Mouse (Mus musculus) neural tube, embryonic 15.5 days (tissue): ENCODE measurements around the gene Zfp628. TPM values are rescaled to one million over a fixed set of nuclear protein-coding genes. Genes with fewer than 3 reads are reported as not detected.

Source experiments
- ATAC-seq: fragments of 200-750 bp; cut with Nextera tagmentation; 2 replicates; pipeline ENCODE4 v1.8.0; 2017; ENCODE audit warnings: mild to moderate bottlenecking, moderate TSS enrichment, moderate library complexity; ENCODE audit not compliant: low FRiP score
- H3K27ac ChIP-seq: fragments of 300-500 bp; sonication (generic); replicated peaks from 2 replicates; pipeline ENCODE4 v1.5.1; 2015; ENCODE audit warnings: mild to moderate bottlenecking, inconsistent platforms
- H3K27me3 ChIP-seq: fragments of 300-500 bp; sonication (generic); replicated peaks from 2 replicates; pipeline ENCODE4 v1.6.1; 2015; ENCODE audit warnings: inconsistent platforms
- H3K36me3 ChIP-seq: fragments of 300-500 bp; sonication (generic); 2 replicates; pipeline ENCODE4 v1.6.1; 2015; ENCODE audit warnings: inconsistent platforms
- H3K4me1 ChIP-seq: fragments of 300-500 bp; sonication (generic); 2 replicates; pipeline ENCODE4 v1.6.1; 2015; ENCODE audit warnings: inconsistent platforms
- H3K4me2 ChIP-seq: fragments of 300-500 bp; sonication (generic); 2 replicates; pipeline ENCODE4 v1.6.1; 2015; ENCODE audit warnings: inconsistent platforms, mild to moderate bottlenecking, moderate library complexity
- H3K4me3 ChIP-seq: fragments of 300-500 bp; sonication (generic); replicated peaks from 2 replicates; pipeline ENCODE4 v1.5.1; 2015; ENCODE audit warnings: mild to moderate bottlenecking, inconsistent platforms
- H3K9ac ChIP-seq: fragments of 300-500 bp; sonication (generic); replicated peaks from 2 replicates; pipeline ENCODE4 v1.6.1; 2015; ENCODE audit warnings: mild to moderate bottlenecking, inconsistent platforms
- H3K9me3 ChIP-seq: fragments of 300-500 bp; sonication (generic); replicated peaks from 2 replicates; pipeline ENCODE4 v1.6.1; 2016; ENCODE audit warnings: inconsistent platforms
- WGBS: fragments of 180-500 bp; shearing (Covaris S2); methylation state at CpG from one replicate; pipeline ENCODE4 v1.1.7; 2015; ENCODE audit warnings: mixed read lengths; 5-methylcytosine and 5-hydroxymethylcytosine counted together
- polyA plus RNA-seq: library from polyadenylated mRNA; unstranded; fragments of >200 nt; fragmentation: Nextera tagmentation; extraction: Ambion mirVana; gene quantifications from 2 replicates; pipeline ENCODE4 v1.2.1, GENCODE M21; 2015

Zfp628 gene
- polyA plus RNA-seq, 1 experiment from 2014 or later: 3.1 TPM

DNA sequence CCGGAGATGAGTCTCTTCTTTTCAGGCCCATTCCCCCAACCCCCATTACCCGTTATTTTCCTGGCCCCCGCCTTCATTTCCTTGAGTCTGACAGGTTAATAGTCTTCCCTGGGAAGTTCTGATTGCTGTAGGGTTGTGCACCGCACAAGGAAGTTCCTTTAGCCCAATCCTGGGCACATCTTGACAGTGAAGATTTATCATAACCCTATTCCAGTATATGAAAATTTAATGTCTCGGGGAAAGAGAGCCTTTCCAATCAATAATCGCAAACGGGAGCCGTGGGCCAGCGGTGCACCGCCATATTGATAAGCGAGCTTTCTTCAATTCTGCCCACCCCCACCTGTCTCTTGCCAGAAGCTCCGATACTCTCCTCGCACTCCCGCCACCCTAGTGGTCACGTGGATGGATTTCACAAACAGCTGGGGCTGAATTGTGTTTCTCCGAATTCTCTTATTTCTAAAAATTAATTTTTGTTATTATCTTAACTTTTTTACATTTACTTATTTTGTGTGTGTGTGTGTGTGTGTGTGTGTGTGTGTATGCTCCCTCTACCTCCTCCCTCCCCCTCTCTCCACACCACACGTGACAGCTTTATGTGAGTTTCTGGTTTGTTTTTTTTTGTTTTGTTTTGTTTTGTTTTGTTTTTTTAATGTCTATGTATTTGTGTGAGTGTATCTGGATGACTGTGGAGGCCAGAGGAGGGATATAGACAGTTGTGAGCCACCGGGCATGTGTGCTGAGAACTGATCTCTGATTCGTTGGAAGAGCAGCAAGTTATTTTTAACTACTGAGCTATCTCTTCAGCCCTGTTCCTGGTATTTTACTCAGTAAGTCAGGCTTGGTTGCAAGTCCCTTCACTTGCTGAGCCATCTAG, 15.1 kb upstream of the Zfp628 start:
- no peaks in the 10 kb centered on the region for H3K27me3 ChIP-seq
- 10% methylated on average over 19 of the region's 19 CpGs for WGBS
- ATAC-seq: peak; percentile 84

DNA sequence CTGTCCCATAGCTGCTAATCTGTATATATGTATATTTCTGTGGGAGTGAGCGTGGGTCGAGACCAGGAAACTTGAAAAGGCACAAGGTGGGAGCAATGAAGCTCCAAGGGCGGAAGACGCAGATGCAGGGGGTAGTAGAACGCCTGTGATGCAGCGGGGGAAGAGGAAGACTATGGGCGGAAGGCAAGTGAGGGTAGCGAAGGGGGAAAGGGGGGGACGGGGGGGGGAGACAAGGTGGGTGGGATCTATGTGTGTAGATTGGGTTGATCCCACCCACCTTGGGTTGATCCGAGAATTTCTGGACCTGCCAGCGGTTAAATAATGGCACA, 14.5 kb upstream of the Zfp628 start:
- WGBS: 31% methylated on average over 11 of the region's 11 CpGs
- Histone ChIP-seq H3K27ac (no peak overlapping the region; the same call in 1 of the 2 replicates), H3K9ac (no peak overlapping the region), H3K36me3 (no peaks in the 10 kb centered on the region), H3K9me3 (no peaks in the 10 kb centered on the region), H3K4me2 (peak overlapping the region; percentile 62), H3K27me3 (no peaks in the 10 kb centered on the region), H3K4me3 (peak overlapping the region; percentile 38), H3K4me1 (peaks cover 20% of the 10 kb centered on the region)
- ATAC-seq: no peak

More for the DNA sequence above, 15.1 kb upstream of the Zfp628 start:
- Histone ChIP-seq H3K9me3 (no peaks in the 10 kb centered on the region), H3K27ac (peak overlapping the region; percentile 65), H3K9ac (peak overlapping the region; percentile 29), H3K36me3 (no peaks in the 10 kb centered on the region), H3K4me3 (peak overlapping the region; percentile 38), H3K4me2 (peak overlapping the region; percentile 62), H3K4me1 (peaks cover 20% of the 10 kb centered on the region)

DNA sequence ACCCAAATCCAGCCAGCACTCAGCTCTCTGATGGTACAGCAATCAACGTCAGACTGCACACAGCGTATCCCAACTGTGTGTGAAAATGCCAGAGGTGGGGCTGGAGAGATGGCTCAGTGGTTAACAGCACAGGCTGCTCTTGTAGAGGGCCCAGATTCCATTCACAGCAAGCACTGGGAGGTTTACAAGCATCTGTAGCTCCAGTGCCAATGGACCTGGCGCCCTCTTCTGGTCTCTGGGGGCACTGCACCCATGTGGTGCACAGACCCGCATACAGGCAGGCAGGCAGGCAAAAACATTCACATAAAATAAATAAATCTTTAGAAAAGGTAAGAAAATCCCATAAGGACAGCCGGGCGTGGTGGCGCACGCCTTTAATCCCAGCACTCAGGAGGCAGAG, 13.8 kb upstream of the Zfp628 start:
- ATAC-seq: no peak
- H3K4me3 ChIP-seq: no peak overlapping the region

DNA sequence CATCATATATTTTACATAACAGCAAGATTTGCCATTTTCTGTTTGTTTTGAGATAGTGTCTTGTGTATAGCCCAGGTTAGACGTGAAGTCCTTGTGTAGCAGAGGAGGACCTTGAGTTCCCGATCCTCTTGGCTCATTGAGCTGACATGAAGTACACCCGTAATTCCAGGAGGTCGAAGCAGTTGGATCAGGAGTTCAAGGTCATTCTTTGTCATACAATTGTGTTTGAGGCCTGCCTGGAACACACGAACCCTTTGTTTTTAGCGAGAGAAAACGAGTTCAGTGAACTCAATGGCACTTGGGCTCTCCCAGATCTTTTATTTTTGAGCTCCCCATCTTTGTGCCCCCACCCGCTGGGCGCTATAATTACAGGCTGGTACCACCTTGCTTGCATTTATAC, 12.6 kb upstream of the Zfp628 start:
- H3K4me3 ChIP-seq: no peak overlapping the region
- no peak overlapping the region for H3K27ac ChIP-seq
- 80% methylated on average over 9 of the region's 9 CpGs for WGBS
- H3K4me1 ChIP-seq: peaks cover 20% of the 10 kb centered on the region
- ATAC-seq: no peak
- H3K36me3 ChIP-seq: no peaks in the 10 kb centered on the region
- no peak overlapping the region for H3K4me2 ChIP-seq
- H3K27me3 ChIP-seq: no peaks in the 10 kb centered on the region
- no peaks in the 10 kb centered on the region for H3K9me3 ChIP-seq
- no peak overlapping the region for H3K9ac ChIP-seq

More for the DNA sequence above, 13.8 kb upstream of the Zfp628 start:
- Histone ChIP-seq H3K27ac (no peak overlapping the region), H3K9me3 (no peaks in the 10 kb centered on the region), H3K27me3 (no peaks in the 10 kb centered on the region), H3K4me1 (peaks cover 20% of the 10 kb centered on the region), H3K4me2 (no peak overlapping the region; the same call in 1 of the 2 replicates), H3K9ac (no peak overlapping the region), H3K36me3 (no peaks in the 10 kb centered on the region)
- WGBS: 51% methylated on average over 8 of the region's 8 CpGs

DNA sequence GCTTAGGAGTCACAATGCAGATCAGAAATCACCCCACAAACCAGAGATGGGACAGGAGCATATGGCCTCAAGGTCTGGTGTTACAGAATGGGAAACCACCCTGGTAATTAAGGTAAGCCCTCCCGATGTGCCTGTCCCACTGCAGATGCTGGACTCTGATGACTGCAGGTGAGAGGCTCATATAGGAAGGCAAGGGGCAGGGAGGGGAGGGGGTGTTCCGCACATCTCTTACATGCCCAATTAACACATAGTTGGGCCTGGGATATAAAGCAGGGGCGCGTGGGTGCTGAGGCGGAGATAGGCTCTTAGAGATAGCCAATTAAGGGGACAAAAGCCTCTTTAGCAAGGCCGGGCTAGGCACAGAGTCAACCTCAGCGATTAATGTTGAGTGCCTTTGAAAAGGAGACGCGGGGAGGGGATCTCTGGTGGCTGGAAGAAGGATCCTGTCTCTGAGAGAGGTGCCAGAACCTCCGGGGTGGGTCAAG, 8.5 kb upstream of the Zfp628 start, which contains the start of gene Gm36210:
Gene Gm36210 (minus strand): TSS at position 51 of the 485 bp plus-strand sequence.
- 29% methylated on average over 10 of the region's 10 CpGs for WGBS
- no peak within 1 kb of the TSS for H3K4me3 ChIP-seq
- H3K27ac ChIP-seq: no peak within 1 kb of the TSS
- H3K36me3 ChIP-seq: no peaks in the 10 kb centered on the region
- H3K9ac ChIP-seq: no peak within 1 kb of the TSS
- no peaks in the 10 kb centered on the region for H3K27me3 ChIP-seq
- no peak for ATAC-seq
- no peaks in the 10 kb centered on the region for H3K9me3 ChIP-seq
- no peak within 1 kb of the TSS for H3K4me2 ChIP-seq
- H3K4me1 ChIP-seq: no peaks in the 10 kb centered on the region

DNA sequence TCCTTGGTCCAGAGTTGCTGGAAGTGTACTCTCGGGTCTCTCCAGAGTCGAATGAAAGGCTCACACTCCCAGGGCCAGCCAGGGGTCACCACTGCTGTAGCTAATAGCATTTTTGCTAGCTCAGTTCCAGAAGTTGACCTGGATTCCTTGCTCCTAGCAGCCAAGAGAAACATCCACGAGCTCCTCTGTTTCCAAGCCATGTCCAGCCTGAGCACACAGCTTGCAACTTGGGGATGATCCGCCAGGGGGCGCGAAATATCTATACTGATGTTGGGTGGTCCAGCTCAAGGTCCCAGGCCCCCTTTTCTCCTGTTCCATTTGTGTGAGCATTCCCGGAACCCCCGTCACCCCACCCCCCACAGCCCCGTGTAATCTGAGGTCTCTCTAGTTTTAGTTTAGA, 3.5 kb upstream of the Zfp628 start:
- WGBS: 46% methylated on average over 9 of the region's 9 CpGs
- Histone ChIP-seq H3K4me1 (peaks cover 15% of the 10 kb centered on the region), H3K36me3 (no peaks in the 10 kb centered on the region), H3K9ac (no peak overlapping the region), H3K4me2 (peak overlapping the region; percentile 7; the same call in 1 of the 2 replicates), H3K4me3 (no peak overlapping the region), H3K9me3 (no peaks in the 10 kb centered on the region), H3K27me3 (no peaks in the 10 kb centered on the region), H3K27ac (0 out of 2 replicates have a peak overlapping the region, but pooled peaks have one; percentile 2)
- ATAC-seq: no peak

DNA sequence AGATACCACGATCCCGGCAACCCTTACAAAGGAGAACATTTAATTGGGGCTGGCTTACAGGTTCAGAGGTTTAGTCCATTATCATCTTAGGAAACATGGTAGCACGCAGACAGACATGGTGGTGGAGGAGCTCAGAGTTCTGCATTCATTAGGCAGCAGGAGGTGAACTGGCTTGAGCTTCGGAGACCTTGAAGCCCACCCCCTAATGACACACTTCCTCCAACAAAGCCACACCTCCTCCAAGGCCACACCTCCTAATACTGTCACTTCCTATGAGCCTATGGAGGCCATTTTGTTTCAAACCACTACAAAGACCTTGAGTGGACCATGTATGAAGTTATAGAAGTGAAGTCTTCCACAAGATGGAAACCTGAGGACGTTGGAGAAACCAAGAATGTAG, 2.8 kb upstream of the Zfp628 start:
- Histone ChIP-seq H3K27ac (0 out of 2 replicates have a peak overlapping the region, but pooled peaks have one; percentile 2), H3K4me3 (no peak overlapping the region; the same call in 1 of the 2 replicates), H3K9ac (no peak overlapping the region), H3K4me1 (peaks cover 22% of the 10 kb centered on the region), H3K4me2 (peak overlapping the region; percentile 7; the same call in 1 of the 2 replicates), H3K36me3 (no peaks in the 10 kb centered on the region), H3K9me3 (no peaks in the 10 kb centered on the region), H3K27me3 (no peaks in the 10 kb centered on the region)
- 61% methylated on average over 5 of the region's 5 CpGs for WGBS
- no peak for ATAC-seq

DNA sequence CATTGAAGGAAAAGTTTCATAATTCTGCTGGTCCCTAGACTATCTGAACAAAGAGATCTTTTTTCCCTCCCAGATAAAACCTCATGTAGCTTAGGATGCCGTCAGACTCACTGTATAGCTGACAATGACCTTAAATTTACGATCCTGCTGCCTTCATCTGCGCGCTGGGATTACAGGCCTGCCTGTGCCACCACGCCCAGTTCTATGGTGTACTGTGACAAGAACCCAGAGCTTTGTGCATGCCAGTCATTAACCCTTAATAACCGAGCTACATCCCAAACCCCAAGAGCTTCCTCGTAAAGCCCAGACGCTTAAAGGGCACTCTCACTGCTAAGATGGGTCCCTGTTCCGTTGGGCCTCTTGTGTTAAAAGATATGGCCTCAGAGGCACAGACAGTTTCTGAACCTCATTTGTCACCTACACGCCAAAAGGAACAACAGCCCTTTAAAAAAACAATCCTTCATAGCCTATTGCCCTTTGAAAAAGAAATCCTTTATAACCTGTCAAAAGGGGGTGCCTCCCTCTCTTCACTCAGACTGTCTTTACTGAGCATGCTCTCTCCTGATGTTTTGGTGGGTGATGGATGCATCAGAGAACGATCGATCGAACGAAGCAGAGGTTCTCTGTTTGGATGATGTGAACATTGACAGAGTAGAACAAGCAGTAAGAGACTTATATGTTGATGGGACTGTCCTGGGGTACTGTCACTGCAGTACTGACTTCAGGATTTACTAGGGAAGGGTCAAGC, 826 bp downstream of the Zfp628 start:
- H3K27ac ChIP-seq: peak overlapping the region; percentile 99
- peaks cover 28% of the 10 kb centered on the region for H3K36me3 ChIP-seq
- H3K4me1 ChIP-seq: peaks cover 28% of the 10 kb centered on the region
- H3K9ac ChIP-seq: peak overlapping the region; percentile 85
- H3K9me3 ChIP-seq: no peaks in the 10 kb centered on the region
- peak overlapping the region; percentile 78 for H3K4me2 ChIP-seq
- no peaks in the 10 kb centered on the region for H3K27me3 ChIP-seq
- H3K4me3 ChIP-seq: peak overlapping the region; percentile 72
- peak; percentile 70 for ATAC-seq
- WGBS: 7% methylated on average over 14 of the region's 14 CpGs

DNA sequence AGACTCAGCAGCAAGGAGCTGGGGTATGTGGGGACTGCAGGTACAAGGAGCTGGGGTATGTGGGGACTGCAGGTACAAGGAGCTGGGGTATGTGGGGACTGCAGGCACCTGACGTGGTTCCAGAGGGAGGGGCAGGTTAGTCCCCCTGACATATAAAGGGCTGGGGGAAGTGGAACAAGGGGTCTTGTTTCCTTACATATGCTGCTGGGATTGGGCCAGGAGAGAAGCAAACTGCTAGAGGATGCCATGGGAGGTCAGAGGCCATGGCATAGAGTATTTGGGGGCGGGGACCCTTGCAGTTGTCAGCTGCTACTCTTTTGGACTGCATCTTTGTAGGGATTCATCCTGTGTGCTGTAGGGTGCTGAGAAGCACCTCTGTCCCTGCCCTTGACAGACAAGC, 2.5 kb downstream of the Zfp628 start:
- 0 out of 2 replicates have a peak overlapping the region, but pooled peaks have one; percentile 14 for H3K9ac ChIP-seq
- H3K4me3 ChIP-seq: no peak overlapping the region
- H3K4me1 ChIP-seq: peaks cover 44% of the 10 kb centered on the region
- H3K27me3 ChIP-seq: no peaks in the 10 kb centered on the region
- peak overlapping the region; percentile 99; the same call in 1 of the 2 replicates for H3K27ac ChIP-seq
- H3K4me2 ChIP-seq: no peak overlapping the region
- WGBS: 85% methylated on average over 2 of the region's 2 CpGs
- peaks cover 31% of the 10 kb centered on the region for H3K36me3 ChIP-seq
- H3K9me3 ChIP-seq: no peaks in the 10 kb centered on the region
- ATAC-seq: no peak

DNA sequence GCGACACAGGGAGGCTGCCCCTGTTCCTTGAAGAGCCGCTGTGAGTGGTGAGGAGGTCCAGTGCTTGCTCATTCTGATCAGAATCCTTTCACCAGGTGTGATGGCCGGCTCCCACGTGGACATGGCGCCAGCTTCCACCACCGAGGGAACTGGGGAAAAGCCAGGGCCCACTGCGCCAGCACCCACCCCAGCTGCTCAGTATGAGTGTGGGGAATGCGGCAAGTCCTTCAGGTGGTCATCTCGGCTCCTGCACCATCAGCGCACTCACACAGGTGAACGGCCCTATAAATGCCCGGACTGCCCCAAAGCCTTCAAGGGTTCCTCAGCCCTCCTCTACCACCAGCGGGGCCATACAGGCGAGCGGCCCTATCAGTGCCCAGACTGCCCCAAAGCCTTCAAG, 3.7 kb downstream of the Zfp628 start:
- WGBS: 93% methylated on average over 15 of the region's 15 CpGs
- peaks cover 31% of the 10 kb centered on the region for H3K36me3 ChIP-seq
- ATAC-seq: no peak
- no peak overlapping the region for H3K4me2 ChIP-seq
- no peaks in the 10 kb centered on the region for H3K27me3 ChIP-seq
- no peak overlapping the region for H3K27ac ChIP-seq
- H3K9ac ChIP-seq: no peak overlapping the region
- H3K4me1 ChIP-seq: peaks cover 56% of the 10 kb centered on the region
- no peak overlapping the region for H3K4me3 ChIP-seq
- H3K9me3 ChIP-seq: no peaks in the 10 kb centered on the region

DNA sequence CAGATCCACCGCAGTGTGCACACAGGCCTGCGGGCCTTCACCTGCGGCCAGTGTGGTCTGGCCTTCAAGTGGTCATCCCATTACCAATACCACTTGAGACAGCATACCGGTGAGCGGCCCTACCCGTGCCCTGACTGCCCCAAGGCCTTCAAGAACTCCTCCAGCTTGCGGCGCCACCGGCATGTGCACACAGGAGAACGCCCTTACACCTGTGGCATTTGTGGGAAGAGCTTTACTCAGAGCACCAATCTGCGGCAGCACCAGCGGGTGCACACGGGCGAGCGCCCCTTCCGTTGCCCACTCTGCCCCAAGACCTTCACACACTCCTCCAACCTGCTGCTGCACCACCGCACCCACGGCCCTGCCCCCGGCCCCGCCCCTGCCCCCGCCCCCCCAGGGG, 4.1 kb downstream of the Zfp628 start:
- Histone ChIP-seq H3K36me3 (peaks cover 31% of the 10 kb centered on the region), H3K27ac (no peak overlapping the region), H3K4me3 (no peak overlapping the region), H3K4me2 (no peak overlapping the region), H3K27me3 (no peaks in the 10 kb centered on the region), H3K9me3 (no peaks in the 10 kb centered on the region), H3K9ac (no peak overlapping the region), H3K4me1 (peaks cover 59% of the 10 kb centered on the region)
- no peak for ATAC-seq
- 85% methylated on average over 21 of the region's 21 CpGs for WGBS
